Mouse (Mus musculus): ENCODE measurements around the gene Gm11639.
A peak's percentile ranks its signal among the peaks of the same experiment; 100 is the strongest.
"Not testable (repeated sequence)": the region's sequence is repeated elsewhere in the genome, so short reads cannot be mapped to it uniquely, and the experiment has no call there.

The Gm11639 gene

DNA sequence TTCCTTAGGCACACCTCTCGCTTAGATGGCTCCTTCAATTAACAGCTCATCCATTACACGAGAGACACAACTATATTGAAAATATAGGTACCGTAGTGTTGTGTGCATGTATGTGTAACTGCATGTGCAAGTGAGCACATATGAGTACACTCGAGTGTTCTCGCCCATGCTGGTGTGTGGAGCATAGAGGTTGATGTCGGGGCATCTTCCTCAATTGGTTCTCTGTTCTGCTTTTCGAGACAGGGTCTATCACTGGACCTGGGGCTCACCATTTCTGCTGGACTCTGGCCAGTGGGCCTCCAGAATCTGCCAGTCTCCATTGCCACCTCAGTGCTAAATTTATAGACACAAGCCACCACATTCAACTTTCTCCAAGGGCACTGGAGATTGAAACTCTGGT is 432.3 kb downstream of the Gm11639 start:
- no peak for DNase-seq (ENCODE audit: low read depth)

DNA sequence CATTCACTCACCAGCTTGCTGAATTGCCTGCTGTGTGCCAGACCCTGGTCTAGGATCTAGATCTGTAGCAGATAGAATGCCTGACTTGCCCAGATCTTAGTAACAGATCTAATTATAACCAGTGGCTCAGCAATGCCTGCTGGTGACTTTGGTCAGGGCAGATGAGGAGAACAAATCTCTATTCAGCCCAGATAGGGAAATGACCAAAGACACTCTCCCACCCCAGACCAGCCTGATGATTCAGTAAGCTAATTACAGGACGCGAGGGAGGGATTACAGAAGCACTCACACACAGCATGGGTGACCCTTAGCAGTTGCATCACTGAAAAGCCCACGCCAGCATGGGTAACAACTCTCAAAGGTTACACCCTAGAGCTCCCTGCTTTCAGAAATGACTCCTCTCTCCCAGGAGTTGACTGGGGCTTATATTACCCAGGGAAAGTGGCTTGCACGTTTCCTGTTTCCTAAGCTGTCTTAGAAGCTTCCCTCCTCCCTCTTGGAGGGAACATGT is 435.1 kb downstream of the Gm11639 start:
- peak; percentile 40 for DNase-seq (ENCODE audit: low read depth)

DNA sequence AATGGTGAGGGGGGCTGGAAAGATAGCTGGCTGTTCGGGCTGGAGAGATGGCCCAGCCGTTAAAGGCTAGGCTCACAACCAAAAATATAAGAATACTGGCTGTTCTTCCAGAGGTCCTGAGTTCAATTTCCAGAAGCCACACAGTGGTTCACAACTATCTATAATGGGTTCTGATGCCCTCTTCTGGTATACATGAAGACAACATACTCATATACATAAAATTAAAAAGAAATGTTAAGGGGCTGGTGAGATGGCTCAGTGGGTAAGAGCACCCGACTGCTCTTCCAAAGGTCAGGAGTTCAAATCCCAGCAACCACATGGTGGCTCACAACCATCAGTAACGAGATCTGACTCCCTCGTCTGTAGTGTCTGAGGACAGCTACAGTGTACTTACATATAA is 436.3 kb downstream of the Gm11639 start:
- not testable (repeated sequence) for DNase-seq (ENCODE audit: low read depth)

DNA sequence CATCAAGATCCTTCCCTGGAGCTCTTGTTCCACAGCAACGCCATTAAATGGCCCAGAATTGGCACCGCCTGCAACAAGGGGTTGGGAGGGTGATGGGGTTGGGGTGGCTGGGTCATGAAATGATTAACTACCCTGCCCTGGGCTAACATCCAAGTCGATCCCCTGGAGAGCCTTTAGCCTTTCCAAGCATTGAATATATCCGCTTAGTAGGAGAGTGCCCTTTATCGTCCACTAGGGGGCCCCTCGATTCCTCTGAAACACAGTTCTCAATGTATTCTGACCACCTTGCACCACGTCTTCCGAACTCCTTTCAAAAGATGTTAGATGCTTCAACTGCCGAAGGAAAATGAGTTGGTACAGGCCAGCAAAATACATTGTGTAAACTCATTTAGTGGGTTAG is 438.5 kb downstream of the Gm11639 start:
- DNase-seq (ENCODE audit: low read depth) = peak; percentile 80

DNA sequence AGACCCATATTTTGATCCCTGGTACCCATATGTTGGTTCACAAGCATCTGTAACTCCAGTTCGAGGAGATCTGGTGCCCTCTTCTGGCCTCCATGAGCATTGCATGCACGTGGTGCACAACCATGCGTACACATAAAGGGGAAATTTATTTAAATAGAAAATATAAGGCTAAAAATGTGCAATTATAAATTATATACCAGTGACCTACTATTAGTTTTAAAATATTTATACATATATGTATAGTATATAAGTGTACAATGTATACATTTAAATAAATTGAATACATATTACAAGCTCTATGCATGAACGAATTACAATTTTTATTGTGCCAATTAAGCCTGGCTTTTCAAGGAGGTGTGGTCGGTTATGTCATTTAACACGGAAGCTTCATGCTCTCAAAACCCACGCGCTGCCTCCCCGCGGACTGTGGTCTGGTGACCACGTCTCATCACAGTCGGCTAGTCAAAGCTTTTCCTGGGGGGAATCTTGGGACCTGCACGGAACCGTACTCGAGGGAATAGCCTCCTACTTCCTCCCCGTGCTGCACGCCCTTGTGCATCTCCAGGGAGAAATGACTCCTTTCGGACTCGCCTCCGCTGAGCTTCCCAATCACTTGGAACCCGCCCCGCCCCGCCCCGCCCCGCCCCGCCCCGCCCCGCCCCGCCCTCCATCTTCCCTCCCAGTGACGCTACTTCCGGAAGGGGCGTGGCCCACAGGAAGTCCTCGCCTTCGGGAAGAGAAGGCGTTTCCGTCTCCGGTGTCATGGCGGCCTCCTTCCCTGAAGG is 440.4 kb downstream of the Gm11639 start, which contains the start of gene Mettl2:
Mettl2 (plus strand) TSS at position 691 of the 785 bp plus-strand sequence.
- peak; percentile 92 for DNase-seq (ENCODE audit: low read depth)

DNA sequence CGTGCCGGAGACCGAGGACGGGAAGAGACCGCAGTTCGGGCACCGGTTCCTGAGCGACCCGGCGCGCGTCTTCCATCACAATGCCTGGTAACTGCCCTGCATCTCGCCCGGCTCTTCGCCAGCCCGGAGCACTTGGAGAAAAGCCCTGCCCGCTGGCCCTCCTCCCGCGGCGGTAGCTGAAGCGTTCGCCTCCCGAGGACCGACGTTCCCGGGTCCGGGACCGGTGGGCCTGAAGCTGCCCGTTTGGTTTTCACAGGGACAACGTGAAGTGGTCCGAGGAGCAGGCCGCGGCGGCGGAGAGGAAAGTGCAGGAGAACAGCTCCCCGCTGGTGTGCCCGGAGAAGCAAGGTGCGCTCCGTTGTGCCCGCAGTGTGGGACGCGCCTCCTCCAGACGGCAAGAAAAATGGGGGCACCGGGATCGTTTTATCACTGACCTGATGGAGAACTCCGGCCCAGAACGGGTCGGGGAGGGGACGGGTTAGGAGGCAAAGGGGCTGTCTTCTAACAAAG is 441.1 kb downstream of the Gm11639 start:
- peak; percentile 13 for DNase-seq (ENCODE audit: low read depth)

DNA sequence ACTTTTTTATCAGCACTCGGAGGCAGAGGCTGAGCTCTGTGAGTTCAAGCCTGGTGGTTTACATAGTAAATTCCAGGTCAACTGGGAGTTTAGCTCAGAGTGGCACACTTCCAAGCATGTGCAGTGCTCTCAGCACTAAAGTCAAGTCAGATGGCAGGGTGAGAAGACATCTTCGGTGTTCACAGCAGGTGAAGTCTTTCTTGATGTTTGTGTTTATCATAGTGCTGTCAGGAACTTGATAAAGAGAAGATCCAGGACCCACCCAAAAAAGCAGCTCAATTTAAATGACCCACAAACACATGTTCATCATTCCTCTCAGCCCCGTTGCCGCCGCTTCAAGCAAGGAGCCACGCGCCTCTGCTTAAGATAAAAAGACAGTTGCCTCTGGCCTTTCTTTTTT is 450.2 kb downstream of the Gm11639 start:
- DNase-seq (ENCODE audit: low read depth) = no peak

DNA sequence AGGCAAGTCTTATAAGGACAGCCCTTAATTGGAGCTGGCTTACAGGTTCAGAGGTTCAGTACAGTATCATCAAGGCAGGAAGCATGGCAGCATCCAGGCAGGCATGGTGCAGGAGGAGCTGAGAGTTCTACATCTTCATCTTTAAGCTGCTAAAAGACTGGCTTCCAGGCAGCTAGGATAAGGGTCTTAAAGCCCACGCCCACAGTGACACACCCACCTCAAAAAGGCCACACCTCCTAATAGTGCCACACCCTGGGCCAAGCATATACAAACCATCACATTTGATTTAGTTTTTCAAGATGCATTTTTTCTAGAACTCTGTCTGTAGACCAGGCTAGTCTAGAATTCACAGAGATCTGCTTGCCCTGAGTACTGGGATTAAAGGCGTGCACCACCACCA is 451.7 kb downstream of the Gm11639 start:
- not testable (repeated sequence) for DNase-seq (ENCODE audit: low read depth)

DNA sequence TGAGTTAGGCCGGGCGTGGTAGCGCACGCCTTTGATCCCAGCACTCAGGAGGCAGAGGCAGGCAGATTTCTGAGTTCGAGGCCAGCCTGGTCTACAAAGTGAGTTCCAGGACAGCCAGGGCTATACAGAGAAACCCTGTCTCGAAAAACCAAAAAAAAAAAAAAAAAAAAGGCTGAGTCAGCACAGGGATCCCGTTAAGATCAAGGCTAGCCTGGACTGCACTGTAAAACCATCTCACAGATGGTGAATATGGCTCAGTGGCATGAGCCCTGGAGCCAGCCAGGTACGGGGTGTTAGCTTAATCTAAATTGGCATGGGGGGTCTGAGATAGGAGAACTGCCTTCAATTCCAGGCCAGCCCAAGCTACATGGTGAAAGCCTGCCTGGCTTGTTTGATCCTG is 455.0 kb downstream of the Gm11639 start:
- DNase-seq (ENCODE audit: low read depth) = not testable (repeated sequence)

DNA sequence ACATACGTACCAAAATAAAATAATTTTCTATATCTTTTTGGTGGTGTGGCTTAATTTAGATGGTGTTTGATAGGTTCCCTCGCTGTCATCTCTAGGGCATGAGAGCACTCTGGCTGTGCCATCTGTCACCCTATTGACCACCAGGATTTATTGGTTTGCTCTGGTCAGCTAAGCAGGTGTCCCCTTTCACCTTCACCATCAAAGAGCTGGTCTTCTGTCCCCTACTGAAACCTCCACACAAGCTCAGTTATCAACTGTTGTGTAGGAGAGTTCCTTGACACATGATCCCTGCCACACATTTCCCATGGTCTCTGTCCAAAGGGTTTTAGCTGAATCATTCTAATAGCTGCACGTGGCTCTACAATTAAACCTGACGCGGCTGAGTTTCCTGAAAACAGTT is 455.6 kb downstream of the Gm11639 start:
- no peak for DNase-seq (ENCODE audit: low read depth)

DNA sequence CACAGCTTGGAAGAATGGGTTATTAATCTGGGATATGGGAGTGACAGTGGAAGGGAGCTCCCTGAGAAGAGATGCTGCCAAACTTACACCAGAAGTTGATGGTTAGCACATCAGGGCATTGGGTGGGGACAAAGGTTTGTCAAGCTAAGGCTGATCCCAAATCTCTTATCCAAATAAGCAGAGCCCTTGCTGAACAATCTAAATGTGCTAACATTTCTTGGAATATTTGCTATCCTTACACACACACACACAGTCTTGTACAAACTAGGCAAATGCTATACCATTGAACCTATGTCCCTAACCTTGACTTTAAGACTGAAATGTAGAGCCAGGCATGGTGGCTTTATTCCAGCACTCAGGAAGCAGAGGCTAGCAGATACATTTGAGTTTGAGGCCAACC is 458.1 kb downstream of the Gm11639 start:
- no peak for DNase-seq (ENCODE audit: low read depth)

DNA sequence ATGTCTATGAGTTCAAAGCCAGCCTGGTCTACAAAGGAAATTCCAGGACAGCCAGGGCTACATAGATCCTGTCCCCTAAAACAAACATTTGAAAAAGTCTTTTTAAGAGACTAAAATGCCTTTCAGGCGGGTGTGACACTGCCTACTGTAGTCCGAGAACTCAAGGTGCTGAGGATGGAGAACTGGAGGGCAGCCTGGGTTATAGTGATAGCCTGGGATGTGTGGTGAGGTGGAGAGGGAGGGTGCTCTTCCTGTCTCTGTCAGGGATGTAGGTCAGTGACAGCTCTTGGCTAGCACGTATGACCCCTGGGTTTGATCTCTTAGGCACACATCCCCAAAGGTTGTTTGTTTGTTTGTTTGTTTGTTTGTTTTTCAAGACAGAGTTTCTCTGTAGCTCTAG is 458.6 kb downstream of the Gm11639 start:
- no peak for DNase-seq (ENCODE audit: low read depth)

DNA sequence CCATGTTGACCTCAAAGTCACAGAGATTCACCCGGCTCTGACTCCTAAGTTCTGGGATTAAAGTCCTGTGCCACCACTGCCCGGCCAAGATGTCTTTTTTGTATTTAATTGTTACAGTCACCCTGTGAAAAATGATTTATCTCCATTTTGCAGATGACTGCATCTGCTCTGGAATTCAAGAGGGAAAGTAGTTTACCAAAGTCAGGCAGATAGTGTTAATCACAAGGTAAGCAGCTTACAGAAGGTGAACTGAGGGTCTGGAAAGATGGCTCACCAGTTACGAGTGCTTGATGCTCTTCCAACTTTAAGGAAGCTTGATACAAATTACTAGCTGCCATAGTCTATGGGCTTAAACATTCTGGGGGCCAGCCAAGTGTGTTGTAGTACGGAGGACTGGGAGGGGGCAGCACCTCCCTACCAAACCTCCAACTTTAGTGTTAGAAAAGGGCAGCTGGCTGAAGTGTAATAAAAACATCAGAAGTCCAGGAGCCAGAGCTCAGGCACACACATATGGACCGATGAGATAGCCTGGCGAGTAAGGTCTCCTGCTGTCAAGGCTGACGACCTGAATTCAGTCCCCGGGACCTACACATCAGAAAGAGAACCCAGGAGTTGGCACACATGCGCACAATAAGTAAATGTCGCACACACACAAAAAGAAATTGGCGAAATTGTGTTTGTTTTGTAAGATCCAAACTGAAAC is 459.2 kb downstream of the Gm11639 start:
- peak; percentile 51 for DNase-seq (ENCODE audit: low read depth)

DNA sequence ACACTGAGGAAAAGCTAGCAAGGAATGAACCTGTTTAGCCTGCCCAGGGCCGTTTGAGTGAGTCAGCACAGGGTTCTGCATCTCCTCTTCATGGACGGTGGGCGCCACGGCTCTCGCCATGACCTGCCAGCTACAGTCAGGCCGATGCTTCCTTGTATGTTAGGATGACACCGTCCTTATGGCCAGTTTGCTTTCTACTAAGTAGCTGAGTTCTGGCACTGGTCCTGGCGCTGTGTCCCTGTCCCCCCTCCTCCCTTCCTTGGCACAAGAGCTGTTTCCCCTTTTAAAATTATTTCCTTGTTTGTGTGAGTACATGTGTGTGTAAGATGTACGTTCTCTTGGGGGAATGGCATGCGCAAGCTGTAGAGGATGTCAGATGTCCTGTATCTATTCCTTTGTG is 459.7 kb downstream of the Gm11639 start:
- no peak for DNase-seq (ENCODE audit: low read depth)

DNA sequence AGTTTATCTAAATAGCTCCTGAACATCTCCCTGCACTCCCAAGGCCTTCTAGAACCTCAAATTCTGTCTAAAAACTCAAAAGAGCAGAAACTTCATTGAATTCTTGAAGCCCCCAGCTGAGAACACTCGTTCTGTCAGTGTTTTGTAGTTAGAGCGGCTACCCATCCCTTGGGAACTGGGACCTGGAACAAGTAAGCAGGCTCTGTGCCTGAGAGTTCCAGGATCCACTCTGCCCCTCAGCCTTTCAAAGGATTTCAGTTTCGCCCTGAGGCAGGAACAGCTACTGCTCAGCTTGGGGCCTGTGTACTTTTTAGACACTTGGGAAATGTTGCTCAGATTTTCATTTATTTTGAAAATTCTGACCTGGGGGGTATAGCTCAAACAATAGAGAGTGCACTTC is 461.1 kb downstream of the Gm11639 start, which contains the start of gene Gm10842:
Gm10842 (plus strand) TSS at position 301 of the 400 bp plus-strand sequence.
- DNase-seq (ENCODE audit: low read depth) = no peak

DNA sequence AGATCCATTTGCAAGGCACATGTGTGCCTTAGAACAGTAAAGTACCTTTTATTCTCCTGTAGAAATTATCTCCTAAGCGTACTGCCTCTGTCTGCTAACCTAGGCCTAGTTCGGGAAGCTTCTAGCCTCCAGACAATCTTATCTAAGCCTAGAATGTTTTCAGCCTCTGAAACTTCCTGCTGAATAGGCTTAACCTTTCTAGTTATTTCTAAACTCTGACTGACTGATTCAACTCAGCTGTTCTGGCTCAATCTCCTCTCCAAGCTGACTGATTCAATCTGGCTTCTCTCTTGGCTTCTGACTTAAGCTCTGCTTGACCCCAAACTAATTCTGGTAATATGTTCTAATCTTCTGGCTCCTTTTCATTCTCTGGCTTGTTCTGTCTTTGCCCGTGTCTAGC is 463.8 kb downstream of the Gm11639 start:
- DNase-seq (ENCODE audit: low read depth) = peak; percentile 17

DNA sequence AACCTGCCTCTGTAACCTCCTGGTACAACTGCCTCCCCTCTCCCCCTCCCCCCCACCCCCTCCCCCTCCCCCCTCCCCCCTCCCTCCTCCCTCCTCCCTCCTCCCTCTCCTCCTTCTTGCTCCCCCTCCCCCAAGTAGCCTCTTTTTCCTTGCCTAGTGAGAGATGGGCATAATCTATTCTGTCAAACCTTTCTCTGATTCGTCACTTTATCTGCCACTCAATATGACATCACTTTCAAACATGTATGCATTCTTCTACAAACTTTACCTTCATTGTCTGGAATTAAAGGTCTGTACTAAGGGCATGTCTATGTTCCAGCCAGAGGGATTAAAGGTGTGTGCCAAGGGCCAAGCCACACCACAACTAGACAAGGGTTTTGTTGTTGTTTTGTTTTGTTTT is 464.3 kb downstream of the Gm11639 start:
- DNase-seq (ENCODE audit: low read depth) = peak; percentile 35

DNA sequence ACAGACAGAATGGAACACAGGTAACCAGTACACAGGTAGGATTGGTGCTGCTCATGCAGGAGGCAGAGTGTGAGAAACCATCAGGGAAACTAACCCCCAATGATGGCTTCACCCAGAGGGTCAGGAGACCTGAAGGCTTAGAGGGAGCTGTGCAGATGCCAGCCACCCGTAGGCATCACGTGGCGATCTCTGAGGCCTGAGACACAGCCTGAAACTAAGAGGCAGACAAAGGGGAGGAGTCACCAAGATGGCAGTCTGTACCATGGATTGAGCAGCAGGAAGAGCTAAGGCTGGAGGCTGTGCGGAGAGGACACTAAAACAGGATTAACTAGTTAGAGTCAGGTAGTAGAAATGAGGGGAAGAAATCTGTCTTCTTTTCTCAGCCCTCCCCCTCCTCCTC is 465.2 kb downstream of the Gm11639 start:
- no peak for DNase-seq (ENCODE audit: low read depth)

DNA sequence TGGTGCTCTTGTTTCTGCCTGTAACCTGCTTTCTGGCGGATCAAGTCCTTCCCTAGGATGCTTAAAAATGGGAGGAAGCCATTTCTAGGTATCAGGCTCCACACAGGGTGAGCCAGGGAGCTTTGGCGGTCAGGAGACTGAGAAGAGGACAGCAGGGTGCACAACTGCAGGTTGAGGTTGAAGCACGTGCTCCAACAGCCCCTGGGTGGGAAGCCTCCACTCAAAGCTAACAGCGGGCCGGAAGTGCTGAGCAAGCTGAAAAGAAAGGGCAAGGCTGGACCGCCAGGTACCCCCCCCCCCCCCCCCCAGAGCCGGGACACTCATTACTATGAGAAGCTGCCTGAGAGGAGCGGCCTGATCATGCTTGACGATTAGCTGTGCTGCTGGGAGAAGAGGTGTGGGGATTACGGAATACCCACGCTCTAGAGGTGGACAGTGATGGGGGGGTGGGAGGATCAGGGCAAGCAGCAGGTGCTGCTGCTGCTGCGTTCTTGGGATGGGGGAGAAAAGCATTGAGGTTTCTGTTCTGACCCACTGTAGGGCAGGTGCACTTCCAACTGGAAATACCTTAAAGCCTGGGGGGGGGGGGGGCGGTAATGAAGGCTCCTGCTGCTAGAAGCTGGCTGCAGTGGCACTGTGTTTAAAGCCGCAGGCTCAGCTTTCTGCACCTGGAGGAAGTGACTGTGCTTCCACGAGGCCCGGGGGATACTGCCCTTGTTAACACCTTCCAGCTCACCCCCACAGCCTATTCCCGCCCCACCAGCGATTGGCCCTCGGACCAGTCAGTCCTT is 465.9 kb downstream of the Gm11639 start:
- no peak for DNase-seq (ENCODE audit: low read depth)

DNA sequence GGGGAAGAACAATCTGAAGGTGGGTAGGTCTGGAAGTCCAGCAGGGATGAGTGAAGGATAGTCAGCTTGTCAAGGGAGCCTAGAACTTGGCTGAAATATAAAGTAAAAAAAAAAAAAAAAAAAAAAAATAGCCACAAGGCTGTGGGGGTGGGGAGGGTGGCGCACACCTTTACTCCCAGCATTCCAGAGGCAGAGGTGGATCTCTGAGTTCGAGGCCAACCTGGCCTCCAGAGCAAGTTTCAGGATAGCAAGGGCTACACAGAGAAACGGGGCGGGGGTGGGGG is 466.5 kb downstream of the Gm11639 start:
- DNase-seq (ENCODE audit: low read depth) = no peak

DNA sequence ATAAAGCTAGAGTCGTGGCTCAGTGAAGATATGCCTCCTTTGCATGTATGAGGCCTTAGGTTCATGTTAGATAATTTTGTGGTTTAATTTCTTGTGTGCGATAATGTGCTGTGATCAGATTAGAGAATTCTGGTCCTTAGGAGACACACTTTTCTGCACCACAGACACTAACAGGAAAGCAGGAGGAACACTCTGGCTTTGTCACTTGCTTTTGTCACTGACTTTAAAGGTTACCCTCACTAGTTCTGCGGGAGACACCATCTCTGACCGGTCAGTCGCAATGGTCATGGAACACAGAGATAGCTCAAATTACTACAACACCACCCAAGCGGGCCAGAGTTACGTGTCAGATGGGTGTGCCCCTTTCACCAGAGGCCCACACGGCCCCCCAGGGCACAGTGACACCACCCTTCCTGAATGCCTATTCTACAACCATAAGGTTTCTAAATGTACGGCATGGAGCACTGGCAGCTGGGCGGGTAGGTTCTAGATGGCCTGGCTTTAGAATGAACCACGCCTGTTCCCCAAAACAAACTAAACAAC is 466.9 kb downstream of the Gm11639 start:
- no peak for DNase-seq (ENCODE audit: low read depth)
